14 mouse cellular contexts compared by ENCODE assay signal in the genomic region with DNA sequence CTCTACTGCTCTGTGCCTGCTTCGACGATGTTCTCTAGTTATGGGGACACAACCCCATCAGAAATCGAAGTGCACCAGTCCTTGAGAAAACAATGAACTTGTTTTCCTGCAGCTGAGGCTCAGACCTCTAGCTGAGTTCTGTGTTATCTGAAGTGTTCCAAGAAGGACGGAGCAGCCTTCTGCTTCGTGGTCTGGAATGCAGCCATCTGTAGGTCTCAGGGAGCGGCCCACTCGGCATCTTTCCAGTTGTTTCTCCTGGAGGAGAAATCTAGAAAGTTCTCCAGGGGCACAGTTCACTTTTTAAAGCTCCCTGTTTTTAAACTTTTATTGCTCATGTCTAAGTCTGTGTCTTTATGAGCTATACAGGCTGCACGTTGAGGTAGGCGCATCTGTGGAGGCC.
DNase-seq lines count a peak whose midpoint lies in the region; ATAC-seq and TF ChIP-seq lines count a peak whose summit lies in the region.
"Had no signal": no experiment of that assay in that cellular context is flagged by ENCODE, and none has a peak within 500 bp of the region (broad histone marks: within the 10 kb centered on the region; RNA-seq: fewer than 3 reads in every experiment).

No protein-coding gene starts in this region.

- DNase-seq in heart, adult 2 months = no peak
- peak; percentile 75 for DNase-seq in limb, embryonic 14.5 days (ENCODE audit: low spot score)
- DNase-seq in limb, embryonic 10.5 days (ENCODE audit: low spot score) = no peak
- peak; percentile 28 to 38 for DNase-seq in lung, postnatal 4 days
- no peak for DNase-seq in layer of hippocampus, postnatal 14 days (ENCODE audit: low spot score in 2 of 2)
- DNase-seq: cerebellum, postnatal 25 days had no signal

- H3K27ac ChIP-seq in heart, embryonic 15.5 days = 0 out of 2 replicates have a peak overlapping the region, but pooled peaks have one; percentile 27
- no peak overlapping the region for H3K27ac ChIP-seq in heart, adult 2 months
- no peak overlapping the region for H3K27ac ChIP-seq in limb, embryonic 14.5 days (replicated peaks; ENCODE audit: low read depth, low read length)
- H3K27ac ChIP-seq in limb, embryonic 10.5 days = no peak overlapping the region
- H3K27ac ChIP-seq in forebrain, embryonic 16.5 days (ENCODE audit: low read length) = no peak overlapping the region
- H3K27ac ChIP-seq: embryonic facial prominence, embryonic 12.5 days; forebrain, embryonic 13.5 days; hindbrain, embryonic 14.5 days; limb, embryonic 12.5 days; midbrain, embryonic 10.5 days had no signal

- H3K36me3 ChIP-seq in heart, embryonic 15.5 days = no peaks in the 10 kb centered on the region
- no peaks in the 10 kb centered on the region for H3K36me3 ChIP-seq in heart, adult 2 months (ENCODE audit: control insufficient read depth, insufficient read depth, low read length)
- H3K36me3 ChIP-seq in limb, embryonic 14.5 days (ENCODE audit: control insufficient read depth, insufficient read depth, low read length) = no peaks in the 10 kb centered on the region
- no peaks in the 10 kb centered on the region for H3K36me3 ChIP-seq in limb, embryonic 10.5 days
- H3K36me3 ChIP-seq in forebrain, embryonic 16.5 days (ENCODE audit: control insufficient read depth, insufficient read depth) = no peaks in the 10 kb centered on the region
- H3K36me3 ChIP-seq: embryonic facial prominence, embryonic 12.5 days; limb, embryonic 12.5 days; midbrain, embryonic 10.5 days had no signal

- no peak overlapping the region for H3K9ac ChIP-seq in heart, embryonic 15.5 days
- no peak overlapping the region for H3K9ac ChIP-seq in heart, adult 2 months (ENCODE audit: low read depth, low read length)
- no peak overlapping the region for H3K9ac ChIP-seq in limb, embryonic 14.5 days (ENCODE audit: low read depth, low read length, severe bottlenecking)
- no peak overlapping the region for H3K9ac ChIP-seq in forebrain, embryonic 16.5 days (replicated peaks; ENCODE audit: low read depth, low read length)
- H3K9ac ChIP-seq: embryonic facial prominence, embryonic 12.5 days; forebrain, embryonic 13.5 days; hindbrain, embryonic 14.5 days; limb, embryonic 12.5 days had no signal

- intact Hi-C loops in heart, adult 2 months (cut with DNase I) = loop anchor here (10.0 kb wide), 1 partner anchor 94 kb away; no protein-coding TSS in a partner anchor

- no peak for TF ChIP-seq EP300 in heart, adult 2 months (IDR thresholded peaks at IDR 0.05; ENCODE audit: insufficient read depth, low read depth, low read length)

- no peak for TF ChIP-seq POLR2A in heart, adult 2 months (IDR thresholded peaks at IDR 0.05; ENCODE audit: insufficient read depth, low read depth, low read length)
- no peak for TF ChIP-seq POLR2A in limb, embryonic 14.5 days (IDR thresholded peaks at IDR 0.05; ENCODE audit: borderline replicate concordance, extremely low read depth, insufficient read depth, insufficient read length)

- H3K27me3 ChIP-seq in heart, embryonic 15.5 days = no peaks in the 10 kb centered on the region
- no peaks in the 10 kb centered on the region for H3K27me3 ChIP-seq in heart, adult 2 months (ENCODE audit: control insufficient read depth, insufficient read depth, low read length)
- no peaks in the 10 kb centered on the region for H3K27me3 ChIP-seq in limb, embryonic 14.5 days (ENCODE audit: control insufficient read depth, insufficient read depth, low read length)
- no peaks in the 10 kb centered on the region for H3K27me3 ChIP-seq in limb, embryonic 10.5 days (ENCODE audit: low read depth, poor library complexity, severe bottlenecking)
- no peaks in the 10 kb centered on the region for H3K27me3 ChIP-seq in forebrain, embryonic 16.5 days (replicated peaks; ENCODE audit: control insufficient read depth, insufficient read depth, low read length)
- H3K27me3 ChIP-seq: embryonic facial prominence, embryonic 12.5 days; forebrain, embryonic 13.5 days had no signal

- no peak for TF ChIP-seq CTCF in heart, adult 2 months (IDR thresholded peaks at IDR 0.05)

- no peak for ATAC-seq in heart, embryonic 15.5 days (replicated peaks; ENCODE audit: insufficient number of reproducible peaks, insufficient read depth, low FRiP score, low read depth)
- peak; percentile 45; the same call in 1 of the 2 replicates for ATAC-seq in limb, embryonic 14.5 days (ENCODE audit: low FRiP score, low read depth)
- ATAC-seq in common myeloid progenitor, adult 5-6 weeks (replicated peaks; ENCODE audit: low read depth, poor library complexity, severe bottlenecking) = peak; percentile 30; the same call in 1 of the 2 replicates
- ATAC-seq in forebrain, embryonic 16.5 days = no peak
- ATAC-seq: forebrain, embryonic 13.5 days had no signal

- WGBS in heart, embryonic 15.5 days = 26% methylated on average over 9 of the region's 9 CpGs
- 28% methylated on average over 9 of the region's 9 CpGs for WGBS in heart, adult 2 months
- 47% methylated on average over 9 of the region's 9 CpGs for WGBS in limb, embryonic 14.5 days
- 87% methylated on average over 9 of the region's 9 CpGs for WGBS in limb, embryonic 10.5 days
- WGBS in forebrain, embryonic 16.5 days = 79% methylated on average over 9 of the region's 9 CpGs

- peaks cover 28% of the 10 kb centered on the region for H3K4me1 ChIP-seq in heart, embryonic 15.5 days (replicated peaks)
- H3K4me1 ChIP-seq in heart, adult 2 months (ENCODE audit: control insufficient read depth, insufficient read depth, low read length) = no peaks in the 10 kb centered on the region
- peaks cover 12% of the 10 kb centered on the region for H3K4me1 ChIP-seq in limb, embryonic 14.5 days (ENCODE audit: control insufficient read depth, insufficient read depth, low read length)
- peaks cover 21% of the 10 kb centered on the region for H3K4me1 ChIP-seq in limb, embryonic 10.5 days
- H3K4me1 ChIP-seq in forebrain, embryonic 16.5 days (replicated peaks; ENCODE audit: control insufficient read depth, insufficient read depth, low read length) = peaks cover 14% of the 10 kb centered on the region

- H3K4me3 ChIP-seq in heart, embryonic 15.5 days = no peak overlapping the region
- no peak overlapping the region for H3K4me3 ChIP-seq in heart, adult 2 months
- H3K4me3 ChIP-seq in limb, embryonic 14.5 days (replicated peaks; ENCODE audit: low read length) = no peak overlapping the region
- no peak overlapping the region for H3K4me3 ChIP-seq in limb, embryonic 10.5 days
- no peak overlapping the region for H3K4me3 ChIP-seq in forebrain, embryonic 16.5 days (replicated peaks; ENCODE audit: low read length)
- H3K4me3 ChIP-seq: embryonic facial prominence, embryonic 12.5 days; forebrain, embryonic 13.5 days; limb, embryonic 12.5 days; midbrain, embryonic 10.5 days had no signal

- no peaks in the 10 kb centered on the region for H3K79me2 ChIP-seq in heart, adult 2 months (replicated peaks; ENCODE audit: control insufficient read depth, insufficient read depth, low read length)

- H3K4me2 ChIP-seq in heart, embryonic 15.5 days = 0 out of 2 replicates have a peak overlapping the region, but pooled peaks have one; percentile 5
- no peak overlapping the region for H3K4me2 ChIP-seq in limb, embryonic 14.5 days (replicated peaks; ENCODE audit: low read depth, low read length, severe bottlenecking)
- H3K4me2 ChIP-seq in forebrain, embryonic 16.5 days (ENCODE audit: low read length) = no peak overlapping the region
- H3K4me2 ChIP-seq: embryonic facial prominence, embryonic 12.5 days; forebrain, embryonic 13.5 days; hindbrain, embryonic 14.5 days; limb, embryonic 12.5 days had no signal

- no peaks in the 10 kb centered on the region for H3K9me3 ChIP-seq in heart, embryonic 15.5 days (replicated peaks)
- no peaks in the 10 kb centered on the region for H3K9me3 ChIP-seq in limb, embryonic 14.5 days (ENCODE audit: control insufficient read depth, low read length)
- H3K9me3 ChIP-seq in limb, embryonic 10.5 days (replicated peaks) = no peaks in the 10 kb centered on the region
- H3K9me3 ChIP-seq in forebrain, embryonic 16.5 days (ENCODE audit: control insufficient read depth, low read length) = no peaks in the 10 kb centered on the region
- H3K9me3 ChIP-seq: embryonic facial prominence, embryonic 12.5 days; forebrain, embryonic 13.5 days; limb, embryonic 12.5 days; midbrain, embryonic 10.5 days had no signal

Comparison
In these comparisons a context has a peak if more than half of its experiments do, and no peak if none do; other contexts are left out.
1. DNase-seq: peak in limb, embryonic 14.5 days (single experiment) and lung, postnatal 4 days (2 of 2); none in heart, adult 2 months (0 of 2), limb, embryonic 10.5 days (single experiment) and layer of hippocampus, postnatal 14 days (0 of 2).
2. ATAC-seq: peak in limb, embryonic 14.5 days (single experiment) and common myeloid progenitor, adult 5-6 weeks (single experiment); none in heart, embryonic 15.5 days (single experiment) and forebrain, embryonic 16.5 days (single experiment).